Mouse (Mus musculus): ENCODE measurements around the gene Patj.
"Not testable (repeated sequence)": the region's sequence is repeated elsewhere in the genome, so short reads cannot be mapped to it uniquely, and the experiment has no call there.

Gene Patj

DNA sequence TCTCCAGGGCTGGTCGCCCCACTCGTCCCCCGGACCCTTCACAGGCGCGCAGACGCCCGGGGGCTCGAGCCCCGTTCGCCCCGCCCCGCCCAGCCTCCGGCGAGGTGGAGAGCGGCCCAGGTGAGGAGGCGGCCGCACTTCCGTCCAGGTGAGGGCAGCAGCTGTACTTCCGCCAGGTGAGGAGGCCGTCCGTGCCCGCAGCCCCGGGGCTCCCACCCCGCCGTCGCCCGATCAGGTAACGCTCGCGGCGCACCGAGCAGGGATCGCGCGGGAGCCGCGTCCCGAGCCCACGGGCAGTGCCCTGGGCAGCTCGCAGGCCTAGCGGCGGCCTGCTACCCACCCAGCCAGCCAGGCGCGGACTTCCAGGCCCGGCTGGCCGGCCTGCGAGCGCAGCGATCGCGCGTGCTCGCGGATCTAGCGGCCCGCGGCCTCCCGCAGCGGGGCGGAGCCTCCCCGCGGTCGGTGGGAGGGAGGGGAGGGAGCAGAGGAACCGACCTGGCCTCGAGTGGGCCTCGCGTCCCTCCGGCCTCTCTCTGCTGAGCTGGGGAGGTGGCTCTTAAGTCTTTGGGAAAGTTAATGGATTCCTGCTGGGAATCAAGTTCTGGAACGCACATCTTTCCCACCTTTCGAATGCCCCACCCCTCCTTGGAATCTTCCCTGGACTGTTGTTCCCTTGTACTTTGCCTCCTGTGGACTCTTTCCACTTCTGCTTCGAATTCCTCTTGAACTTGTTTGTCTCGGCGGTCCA, at the start of gene Patj:
Gene Patj (plus strand): TSS at position 96 of the 748 bp plus-strand sequence.
- in situ Hi-C loops (cut with MboI; ENCODE audit: unreplicated experiment in 2 of 2), result no loop called here

DNA sequence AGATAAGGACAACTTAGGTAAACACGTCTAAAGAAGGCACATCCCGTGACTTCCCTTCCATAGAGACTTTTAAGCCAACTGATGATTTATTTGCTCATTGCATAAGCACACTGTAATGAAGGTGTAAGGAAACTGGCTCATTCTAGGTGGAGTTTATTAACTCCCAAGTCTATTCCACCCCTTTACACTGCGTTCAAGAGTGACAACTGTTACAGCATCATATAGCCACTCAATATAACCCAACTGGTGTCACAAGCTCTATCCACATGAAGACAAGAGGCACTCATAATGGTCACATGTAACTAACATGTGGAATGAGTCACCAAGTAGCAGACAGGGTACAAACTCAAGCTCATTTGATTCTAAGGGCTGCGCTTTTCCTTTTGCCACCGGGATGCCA, 47.0 kb upstream of the Patj start:
- in situ Hi-C loops (cut with MboI; ENCODE audit: unreplicated experiment in 2 of 2), result loop anchor here in 1 of 2 experiments (25.0 kb wide), 2 partner anchors 364 to 839 kb away; partner anchors contain the start of gene Atg4c

DNA sequence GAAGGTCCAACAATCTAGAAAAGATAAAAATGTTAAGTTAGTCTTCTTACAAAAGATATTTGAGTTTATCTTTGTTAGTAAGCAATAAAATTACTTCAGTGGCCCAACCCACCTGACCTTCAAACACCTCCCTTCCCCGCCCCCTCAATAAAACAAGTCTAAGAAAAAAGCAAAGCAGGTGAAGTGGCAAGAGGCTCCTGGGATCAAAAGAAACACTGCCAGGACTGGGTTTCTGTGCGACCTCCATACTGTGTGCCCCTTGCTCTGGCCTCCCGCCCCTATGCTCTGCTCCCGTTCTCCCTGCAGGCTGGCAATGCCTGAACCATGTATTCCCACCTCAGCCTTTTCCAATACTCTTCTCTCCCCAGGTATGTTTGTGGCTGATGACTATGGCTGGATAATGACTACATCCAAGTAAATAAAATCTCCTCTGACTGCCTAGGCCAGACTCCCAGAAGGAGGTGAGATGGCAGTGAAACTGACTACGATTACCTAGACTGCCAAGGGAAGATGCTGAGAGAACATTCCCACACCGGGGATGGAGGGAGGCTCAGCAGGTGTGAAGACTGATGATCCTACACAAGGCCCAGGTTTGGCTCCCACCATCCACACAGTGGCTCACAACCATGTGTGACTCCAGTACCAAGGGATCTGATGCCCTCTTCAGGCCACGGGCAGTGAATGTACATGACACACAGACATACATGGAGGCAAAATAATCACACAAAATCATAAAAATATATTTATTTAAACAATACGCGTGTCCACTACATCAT, 37.4 kb upstream of the Patj start:
- in situ Hi-C loops (cut with MboI; ENCODE audit: unreplicated experiment in 2 of 2), result no loop called here

DNA sequence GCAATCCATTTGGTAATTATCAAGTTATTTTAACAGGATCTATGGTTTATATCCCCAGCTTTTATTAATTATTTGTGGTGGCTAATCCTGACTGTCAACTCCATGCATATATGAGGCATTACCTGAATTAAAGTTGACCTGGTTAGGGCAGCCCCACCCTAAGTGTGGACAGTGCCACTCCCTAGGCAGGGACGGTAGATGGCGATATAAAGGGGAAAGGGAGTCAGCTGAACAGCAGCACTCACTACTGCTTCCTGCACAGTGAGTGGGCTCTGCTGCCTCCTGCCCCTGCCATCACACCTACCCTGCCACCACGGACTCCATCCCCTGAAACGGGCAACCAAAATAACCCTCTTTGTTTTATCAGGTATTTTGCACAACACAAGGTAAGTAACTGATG, 20.2 kb upstream of the Patj start:
- in situ Hi-C loops (cut with MboI; ENCODE audit: unreplicated experiment in 2 of 2), result no loop called here

DNA sequence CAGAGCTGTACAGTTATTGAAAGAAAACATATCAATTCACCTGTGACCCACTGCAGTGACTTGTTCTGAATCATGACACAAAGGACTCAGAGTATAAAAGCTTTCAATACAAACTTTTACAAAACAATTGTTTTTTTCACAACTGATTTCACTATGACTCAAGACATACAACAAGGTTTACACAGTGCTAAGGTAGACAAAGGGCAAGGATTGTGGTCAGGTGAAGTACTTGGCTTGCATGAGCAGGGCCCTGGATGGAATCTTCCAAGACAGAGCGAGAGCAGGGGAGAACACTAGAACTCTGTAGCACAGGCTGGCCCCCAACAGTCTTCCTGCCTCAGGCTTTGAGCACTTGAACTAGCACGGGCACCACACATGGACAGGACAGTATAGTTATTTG, 18.6 kb upstream of the Patj start:
- in situ Hi-C loops (cut with MboI; ENCODE audit: unreplicated experiment in 2 of 2), result no loop called here

DNA sequence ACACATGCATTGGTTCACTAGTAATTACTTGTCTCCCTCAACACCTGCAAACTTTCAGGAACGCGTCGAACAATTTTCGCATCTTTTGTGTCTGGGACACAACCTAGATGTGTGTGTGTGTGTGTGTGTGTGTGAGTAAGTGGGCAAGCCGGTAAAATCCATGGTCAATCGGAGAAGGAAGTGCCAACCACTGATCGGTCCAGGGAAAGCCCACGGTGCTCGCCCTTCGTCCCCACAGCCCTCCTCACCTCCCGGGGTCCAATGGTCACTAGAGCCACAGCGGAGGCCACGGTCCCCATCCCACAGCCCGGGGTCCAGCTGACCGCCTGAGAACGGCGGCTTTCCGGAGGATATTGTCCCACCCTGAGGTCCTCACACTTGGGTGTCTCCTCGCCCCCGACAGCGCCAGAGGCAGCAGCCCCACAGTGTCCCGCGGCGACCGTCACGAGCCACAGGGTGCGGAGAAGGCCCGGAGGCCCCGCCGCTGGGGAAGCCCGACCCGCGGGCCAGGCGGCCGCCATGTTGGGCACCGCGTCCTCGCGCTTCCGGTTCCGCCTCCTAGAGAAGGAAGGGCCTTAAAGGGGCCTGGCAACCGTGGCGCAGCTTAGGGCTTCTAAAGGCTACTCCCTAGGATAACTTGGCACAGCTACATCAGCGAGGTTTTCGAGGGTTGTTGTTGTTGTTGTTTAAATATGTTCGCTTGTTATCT, 12.7 kb upstream of the Patj start, which contains the start of gene Tm2d1:
Gene Tm2d1 (minus strand): TSS at position 591 of the 709 bp plus-strand sequence.
- in situ Hi-C loops (cut with MboI; ENCODE audit: unreplicated experiment in 2 of 2), result loop anchor here in 1 of 2 experiments (5.0 kb wide), 1 partner anchor 49 kb away; no protein-coding TSS in a partner anchor

- in situ Hi-C loops (cut with MboI; ENCODE audit: unreplicated experiment in 2 of 2), result loop anchor here in 1 of 2 experiments (5.0 kb wide), 1 partner anchor 47 kb away; no protein-coding TSS in a partner anchor
These were observed 10.5 kb upstream of the Patj start for GRCm38 (mm10) chr4:98385036-98385435.

- in situ Hi-C loops (cut with MboI; ENCODE audit: unreplicated experiment in 2 of 2), result no loop called here
These were observed 267 bp upstream of the Patj start for GRCm38 (mm10) chr4:98395346-98395689.

DNA sequence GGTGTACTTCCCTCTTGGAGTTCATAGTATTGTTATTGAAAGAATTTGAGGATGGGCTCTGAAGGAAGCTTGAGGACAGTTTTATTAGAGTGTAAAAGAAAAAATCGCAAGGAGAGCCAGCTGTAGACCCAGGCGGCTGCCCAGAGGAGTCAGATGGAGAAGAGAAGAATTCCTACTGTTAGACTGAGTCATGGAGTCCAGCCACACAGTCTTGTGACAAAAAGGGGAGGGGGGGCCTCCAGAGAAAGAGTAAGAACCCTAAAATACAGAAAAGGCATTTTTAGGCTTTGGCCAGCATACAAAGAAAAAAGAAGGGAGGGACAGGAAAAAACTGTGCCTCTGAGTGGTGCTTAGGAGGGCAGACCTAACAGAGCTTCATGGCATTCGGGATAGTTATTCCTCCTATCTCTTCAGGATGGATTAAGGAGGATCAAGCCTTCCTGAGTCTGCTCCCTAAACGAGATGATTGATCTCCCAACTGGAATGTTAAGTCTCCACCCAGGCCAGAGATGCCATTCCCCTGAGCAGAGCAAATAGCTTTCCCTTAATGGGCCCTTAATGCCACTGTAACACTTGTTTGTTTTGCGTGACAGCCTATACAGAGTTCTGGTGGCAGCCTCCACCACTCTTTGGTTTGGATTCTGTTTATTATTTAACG, 5.5 kb downstream of the Patj start:
- in situ Hi-C loops (cut with MboI; ENCODE audit: unreplicated experiment in 2 of 2), result no loop called here

DNA sequence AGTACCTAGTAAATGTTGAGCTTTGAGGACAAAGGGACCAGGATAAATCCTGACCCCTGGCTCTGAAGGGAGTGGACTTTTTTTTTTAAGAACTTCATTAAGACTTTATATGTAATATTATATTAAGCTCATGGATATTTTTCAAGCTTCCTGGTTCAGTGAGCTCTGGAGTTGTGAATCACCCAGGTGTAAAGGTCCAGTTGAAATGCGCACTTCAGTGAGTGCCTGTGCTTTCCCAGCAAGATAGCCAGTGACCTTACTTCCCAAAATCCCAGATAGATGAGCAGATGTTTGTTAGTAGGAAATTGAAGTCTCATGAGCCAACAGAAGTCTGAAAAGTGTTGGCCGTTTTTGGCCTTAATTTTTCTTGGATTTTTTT, 6.0 kb downstream of the Patj start:
- in situ Hi-C loops (cut with MboI; ENCODE audit: unreplicated experiment in 2 of 2), result no loop called here

- in situ Hi-C loops (cut with MboI; ENCODE audit: unreplicated experiment in 2 of 2), result no loop called here
These were observed 7.9 kb downstream of the Patj start for GRCm38 (mm10) chr4:98403492-98403891.

GRCm38 (mm10) chr4:98404412-98404811, 8.8 kb downstream of the Patj start:
- in situ Hi-C loops (cut with MboI; ENCODE audit: unreplicated experiment in 2 of 2), result no loop called here

DNA sequence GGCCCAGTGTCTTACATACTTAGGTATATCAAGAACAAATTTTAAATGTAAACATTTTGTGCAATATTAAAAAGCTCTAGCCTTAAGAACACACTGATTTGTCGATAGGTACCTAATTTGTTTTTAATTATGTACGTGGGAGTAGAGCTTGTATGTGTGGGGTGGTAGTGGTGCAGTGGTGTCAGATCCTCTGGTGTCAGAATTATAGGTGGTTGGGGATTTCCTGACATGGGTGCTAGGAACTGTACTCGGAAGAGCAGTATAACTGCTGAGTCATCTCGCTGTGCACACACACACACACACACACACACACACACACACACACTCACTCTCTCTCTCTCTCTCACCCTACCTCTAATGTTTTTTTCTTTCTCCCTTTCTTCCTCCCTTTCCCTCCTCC, 12.9 kb downstream of the Patj start:
- in situ Hi-C loops (cut with MboI; ENCODE audit: unreplicated experiment in 2 of 2), result no loop called here

DNA sequence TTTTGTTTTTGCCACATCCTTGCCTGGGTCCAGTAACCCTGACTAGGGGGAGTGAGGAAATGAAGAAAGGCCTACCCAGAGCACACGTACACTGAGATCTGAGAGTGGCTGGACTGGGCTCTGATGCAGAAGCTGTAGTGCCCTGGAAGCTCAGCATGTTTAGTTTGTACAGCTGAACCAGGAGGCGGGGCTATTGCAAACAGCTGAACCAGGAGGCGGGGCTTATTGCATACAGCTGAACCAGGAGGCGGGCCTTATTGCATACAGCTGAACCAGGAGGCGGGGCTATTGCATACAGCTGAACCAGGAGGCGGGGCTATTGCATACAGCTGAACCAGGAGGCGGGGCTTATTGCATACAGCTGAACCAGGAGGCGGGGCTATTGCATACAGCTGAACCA, 19.6 kb downstream of the Patj start:
- in situ Hi-C loops (cut with MboI; ENCODE audit: unreplicated experiment in 2 of 2), result not testable (repeated sequence)

- in situ Hi-C loops (cut with MboI; ENCODE audit: unreplicated experiment in 2 of 2), result loop anchor here in 1 of 2 experiments (25.0 kb wide), 1 partner anchor 191 kb away; no protein-coding TSS in a partner anchor
These were observed 32.8 kb downstream of the Patj start for GRCm38 (mm10) chr4:98428371-98428770.

DNA sequence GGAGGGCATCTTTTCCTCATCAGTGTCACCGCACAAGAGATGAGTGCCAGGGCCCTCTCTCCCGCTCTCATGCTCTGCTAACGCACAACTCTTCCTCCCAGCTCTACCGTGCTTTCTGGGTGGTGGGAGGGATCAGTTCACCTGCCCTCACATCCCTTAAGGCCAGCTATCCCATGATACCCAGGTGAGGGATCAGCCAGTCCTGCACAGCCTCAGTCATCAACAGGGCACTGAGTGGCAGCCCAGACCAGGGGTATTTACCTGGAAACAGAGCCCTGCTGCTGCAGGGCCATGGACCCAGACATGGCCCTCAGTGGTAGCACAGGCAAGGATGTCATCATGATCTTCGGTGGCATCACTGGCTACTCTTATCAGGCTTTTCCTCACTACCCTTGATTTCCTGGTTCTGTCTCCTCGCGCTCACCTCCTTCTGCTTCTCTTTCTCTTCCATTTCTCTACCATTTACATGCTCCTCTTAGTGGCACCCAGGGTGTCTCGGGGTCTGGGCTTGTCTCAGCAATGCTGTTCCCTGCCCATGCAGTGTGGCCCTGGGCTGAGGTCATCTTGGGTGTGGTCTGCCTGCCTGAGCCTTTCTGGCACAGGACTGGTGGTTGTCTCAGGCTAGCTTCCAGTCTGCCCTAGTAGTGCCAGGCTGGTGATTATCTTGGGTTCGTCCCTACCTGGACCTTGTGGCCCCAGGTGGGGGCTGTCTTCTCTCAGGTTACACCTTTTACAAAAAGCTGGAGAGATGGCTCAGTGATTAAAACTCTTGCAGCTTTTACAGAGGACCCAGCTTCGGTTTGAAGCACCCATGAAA, 40.3 kb downstream of the Patj start:
- in situ Hi-C loops (cut with MboI; ENCODE audit: unreplicated experiment in 2 of 2), result loop anchor here (5.0 to 25.0 kb wide), 6 partner anchors 199 to 541 kb away; partner anchors contain the start of gene Usp1 (in 2 of the 2)

DNA sequence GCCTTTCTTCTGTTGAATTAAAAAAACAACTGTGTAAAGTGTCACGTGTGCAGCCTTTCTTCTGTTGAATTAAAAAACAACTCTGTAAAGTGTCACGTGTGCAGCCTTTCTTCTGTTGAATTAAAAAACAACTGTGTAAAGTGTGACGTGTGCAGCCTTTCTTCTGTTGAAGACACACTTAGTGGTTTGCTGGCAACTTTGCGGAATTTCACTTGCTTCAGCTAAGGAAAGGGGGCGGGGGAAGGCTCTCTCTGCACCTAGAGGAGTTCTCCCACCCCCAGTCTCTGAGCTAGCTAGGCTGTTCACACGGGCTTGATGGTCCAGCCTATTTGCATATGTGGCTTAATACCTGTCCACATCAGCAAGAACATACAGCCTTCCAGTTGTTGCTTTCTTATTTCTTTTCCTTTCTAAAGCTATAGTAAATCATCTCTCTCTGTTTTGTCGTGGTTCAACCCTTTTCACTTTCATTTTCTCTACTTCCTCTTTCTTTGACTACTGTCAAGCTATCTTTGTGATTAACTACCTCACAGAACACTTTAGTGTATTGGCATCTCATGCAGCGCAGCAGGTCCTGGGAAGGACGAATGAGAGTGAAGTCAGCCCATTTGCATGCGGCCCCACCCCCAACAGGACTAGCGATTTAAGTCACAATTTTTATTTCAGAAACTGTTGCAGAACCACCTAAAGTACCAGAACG, 41.2 kb downstream of the Patj start:
- in situ Hi-C loops (cut with MboI; ENCODE audit: unreplicated experiment in 2 of 2), result loop anchor here (5.0 to 25.0 kb wide), 6 partner anchors 200 to 542 kb away; partner anchors contain the start of gene Usp1 (in 2 of the 2)

DNA sequence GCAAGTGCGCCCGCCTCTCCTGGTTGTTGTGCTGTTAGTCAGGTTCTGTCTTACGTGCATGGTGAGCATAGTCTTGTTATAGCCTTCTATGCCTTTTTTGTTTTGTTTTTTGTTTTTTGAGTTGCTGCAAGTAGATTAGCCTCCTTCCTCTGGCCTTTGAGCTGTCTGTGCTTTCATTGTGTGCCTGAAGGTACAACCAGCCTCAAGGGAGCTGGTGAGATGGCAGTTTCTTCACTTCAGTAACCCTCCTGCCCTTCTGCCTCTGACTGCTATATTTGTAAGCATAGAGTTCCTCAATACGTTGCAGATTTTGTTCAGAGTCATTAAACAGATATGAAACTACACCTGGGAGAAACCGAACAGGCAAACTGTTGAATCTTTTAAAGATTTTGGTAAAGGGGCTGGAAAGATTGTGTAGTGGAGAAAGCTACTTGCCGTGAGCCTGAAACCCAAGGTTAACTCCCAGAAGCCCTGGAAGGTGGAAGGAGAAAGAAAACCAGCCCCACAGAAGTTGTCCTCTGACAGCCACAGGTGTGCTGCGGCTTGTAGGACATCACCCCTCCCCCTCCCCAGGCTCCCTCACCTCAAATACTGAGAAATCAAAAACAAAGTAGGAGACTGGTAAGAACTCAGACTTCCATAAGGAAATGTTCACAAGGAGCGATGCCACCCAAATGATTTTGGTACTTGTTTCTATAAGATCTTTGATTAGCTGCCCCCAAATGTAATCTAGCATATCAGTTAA, 43.8 kb downstream of the Patj start:
- in situ Hi-C loops (cut with MboI; ENCODE audit: unreplicated experiment in 2 of 2), result loop anchor here (5.0 to 25.0 kb wide), 11 partner anchors 107 to 1735 kb away; partner anchors contain the start of gene Usp1 (in 2 of the 2)
